Mouse (Mus musculus) limb, embryonic 13.5 days (tissue): ENCODE results near the gene Ppfibp1. TPM values are rescaled to one million over a fixed set of nuclear protein-coding genes. Genes with fewer than 3 reads are reported as not detected.

Experiments used
- ATAC-seq: fragments of 200-750 bp; cut with Nextera tagmentation; 2 replicates; pipeline ENCODE4 v1.8.0; 2017; ENCODE audit warnings: low read depth, moderate number of reproducible peaks, moderate TSS enrichment; ENCODE audit not compliant: low FRiP score
- H3K27ac ChIP-seq: fragments of 300-500 bp; sonication (generic); 2 replicates; pipeline ENCODE4 v1.5.1; 2015; ENCODE audit warnings: inconsistent platforms, mild to moderate bottlenecking, moderate library complexity
- H3K27me3 ChIP-seq: fragments of 300-500 bp; sonication (generic); 2 replicates; pipeline ENCODE4 v1.6.1; 2015; ENCODE audit warnings: mild to moderate bottlenecking, inconsistent platforms
- H3K36me3 ChIP-seq: fragments of 300-500 bp; sonication (generic); 2 replicates; pipeline ENCODE4 v1.6.1; 2015; ENCODE audit warnings: inconsistent platforms, mild to moderate bottlenecking, moderate library complexity
- H3K4me1 ChIP-seq: fragments of 300-500 bp; sonication (generic); 2 replicates; pipeline ENCODE4 v1.6.1; 2015; ENCODE audit warnings: inconsistent platforms
- H3K4me2 ChIP-seq: fragments of 300-500 bp; sonication (generic); replicated peaks from 2 replicates; pipeline ENCODE4 v1.6.1; 2015; ENCODE audit warnings: inconsistent platforms, mild to moderate bottlenecking, moderate library complexity
- H3K4me3 ChIP-seq: fragments of 300-500 bp; sonication (generic); 2 replicates; pipeline ENCODE4 v1.5.1; 2015; ENCODE audit warnings: moderate library complexity, mild to moderate bottlenecking, inconsistent platforms
- H3K9ac ChIP-seq: fragments of 300-500 bp; sonication (generic); 2 replicates; pipeline ENCODE4 v1.6.1; 2015; ENCODE audit warnings: mild to moderate bottlenecking, inconsistent platforms
- H3K9me3 ChIP-seq: fragments of 300-500 bp; sonication (generic); 2 replicates; pipeline ENCODE4 v1.6.1; 2016; ENCODE audit warnings: inconsistent platforms
- WGBS: fragments of 180-500 bp; shearing (Covaris S2); methylation state at CpG from one replicate; pipeline ENCODE4 v1.1.7; 2015; 5-methylcytosine and 5-hydroxymethylcytosine counted together
- polyA plus RNA-seq: library from polyadenylated mRNA; unstranded; fragments of >200 nt; fragmentation: Nextera tagmentation; extraction: Ambion mirVana; gene quantifications from 2 replicates; pipeline ENCODE4 v1.2.1, GENCODE M21; 2015

Gene Ppfibp1
- polyA plus RNA-seq, 1 experiment from 2014 or later = 68.5 TPM

- no peak overlapping the region for H3K4me3 ChIP-seq
- no peaks in the 10 kb centered on the region for H3K27me3 ChIP-seq
- WGBS = 69% methylated on average over 6 of the region's 6 CpGs
- H3K4me1 ChIP-seq = peaks cover 34% of the 10 kb centered on the region
- no peak overlapping the region for H3K9ac ChIP-seq
- H3K36me3 ChIP-seq = peaks cover 4% of the 10 kb centered on the region; the same call in 1 of the 2 replicates
- H3K27ac ChIP-seq = no peak overlapping the region
- H3K9me3 ChIP-seq = no peaks in the 10 kb centered on the region
- no peak overlapping the region for H3K4me2 ChIP-seq
- ATAC-seq = no peak
Observed at GRCm38 (mm10) chr6:146967836-146968235, 79.5 kb downstream of the Ppfibp1 start.

- no peaks in the 10 kb centered on the region for H3K9me3 ChIP-seq
- H3K4me1 ChIP-seq = peaks cover 32% of the 10 kb centered on the region
- 59% methylated on average over 3 of the region's 3 CpGs for WGBS
- H3K27ac ChIP-seq = no peak overlapping the region
- no peaks in the 10 kb centered on the region for H3K36me3 ChIP-seq
- H3K4me2 ChIP-seq = no peak overlapping the region
- H3K9ac ChIP-seq = no peak overlapping the region
- no peaks in the 10 kb centered on the region for H3K27me3 ChIP-seq
- no peak overlapping the region for H3K4me3 ChIP-seq
- ATAC-seq = no peak
Observed at GRCm38 (mm10) chr6:146970811-146971210, 82.5 kb downstream of the Ppfibp1 start.

GRCm38 (mm10) chr6:146971366-146971765, 83.1 kb downstream of the Ppfibp1 start:
- no peak for ATAC-seq
- H3K4me2 ChIP-seq = no peak overlapping the region
- H3K4me3 ChIP-seq = no peak overlapping the region
- H3K36me3 ChIP-seq = no peaks in the 10 kb centered on the region
- H3K27ac ChIP-seq = no peak overlapping the region
- no peak overlapping the region for H3K9ac ChIP-seq
- no peaks in the 10 kb centered on the region for H3K9me3 ChIP-seq
- H3K27me3 ChIP-seq = no peaks in the 10 kb centered on the region
- peaks cover 26% of the 10 kb centered on the region for H3K4me1 ChIP-seq
- 32% methylated on average over 3 of the region's 3 CpGs for WGBS

GRCm38 (mm10) chr6:146972009-146972408, 83.7 kb downstream of the Ppfibp1 start:
- 71% methylated on average over 6 of the region's 6 CpGs for WGBS
- peaks cover 22% of the 10 kb centered on the region for H3K4me1 ChIP-seq
- H3K9me3 ChIP-seq = no peaks in the 10 kb centered on the region
- no peaks in the 10 kb centered on the region for H3K27me3 ChIP-seq
- no peak overlapping the region; the same call in 1 of the 2 replicates for H3K27ac ChIP-seq
- H3K9ac ChIP-seq = no peak overlapping the region
- H3K4me2 ChIP-seq = no peak overlapping the region
- H3K4me3 ChIP-seq = no peak overlapping the region
- peaks cover 2% of the 10 kb centered on the region for H3K36me3 ChIP-seq
- no peak for ATAC-seq

GRCm38 (mm10) chr6:146972740-146973139, 84.5 kb downstream of the Ppfibp1 start:
- Histone ChIP-seq H3K4me3 (no peak overlapping the region), H3K27me3 (no peaks in the 10 kb centered on the region), H3K9me3 (no peaks in the 10 kb centered on the region), H3K9ac (no peak overlapping the region), H3K4me1 (peaks cover 19% of the 10 kb centered on the region), H3K27ac (no peak overlapping the region), H3K36me3 (peaks cover 9% of the 10 kb centered on the region), H3K4me2 (no peak overlapping the region)
- no peak for ATAC-seq
- WGBS = 39% methylated on average over 1 of the region's 1 CpGs

GRCm38 (mm10) chr6:146973406-146973805, 85.1 kb downstream of the Ppfibp1 start:
- WGBS = 70% methylated on average over 2 of the region's 2 CpGs
- H3K36me3 ChIP-seq = peaks cover 13% of the 10 kb centered on the region
- H3K27me3 ChIP-seq = no peaks in the 10 kb centered on the region
- no peaks in the 10 kb centered on the region for H3K9me3 ChIP-seq
- H3K27ac ChIP-seq = no peak overlapping the region
- peaks cover 17% of the 10 kb centered on the region for H3K4me1 ChIP-seq
- no peak for ATAC-seq
- no peak overlapping the region for H3K9ac ChIP-seq
- H3K4me2 ChIP-seq = no peak overlapping the region
- H3K4me3 ChIP-seq = no peak overlapping the region

GRCm38 (mm10) chr6:146973830-146974229, 85.5 kb downstream of the Ppfibp1 start:
- Histone ChIP-seq H3K27ac (no peak overlapping the region), H3K4me1 (peaks cover 20% of the 10 kb centered on the region), H3K4me3 (no peak overlapping the region), H3K27me3 (no peaks in the 10 kb centered on the region), H3K9me3 (no peaks in the 10 kb centered on the region), H3K36me3 (peaks cover 13% of the 10 kb centered on the region), H3K9ac (no peak overlapping the region), H3K4me2 (no peak overlapping the region)
- ATAC-seq = no peak

- Histone ChIP-seq H3K4me1 (peaks cover 29% of the 10 kb centered on the region), H3K27ac (no peak overlapping the region), H3K27me3 (no peaks in the 10 kb centered on the region), H3K4me3 (no peak overlapping the region), H3K9ac (no peak overlapping the region), H3K36me3 (peaks cover 20% of the 10 kb centered on the region), H3K9me3 (no peaks in the 10 kb centered on the region), H3K4me2 (no peak overlapping the region)
- no peak for ATAC-seq
- WGBS = 84% methylated on average over 8 of the region's 8 CpGs
Observed at GRCm38 (mm10) chr6:146976446-146976845, 88.2 kb downstream of the Ppfibp1 start.

- no peak overlapping the region for H3K27ac ChIP-seq
- peaks cover 21% of the 10 kb centered on the region for H3K4me1 ChIP-seq
- no peaks in the 10 kb centered on the region for H3K27me3 ChIP-seq
- peaks cover 40% of the 10 kb centered on the region for H3K36me3 ChIP-seq
- H3K4me3 ChIP-seq = no peak overlapping the region
- peak; percentile 12; the same call in 1 of the 2 replicates for ATAC-seq
- no peaks in the 10 kb centered on the region for H3K9me3 ChIP-seq
- 48% methylated on average over 5 of the region's 5 CpGs for WGBS
- no peak overlapping the region for H3K9ac ChIP-seq
- no peak overlapping the region for H3K4me2 ChIP-seq
Observed at GRCm38 (mm10) chr6:146978691-146979114, 90.4 kb downstream of the Ppfibp1 start.

GRCm38 (mm10) chr6:146979115-146979744, 90.9 kb downstream of the Ppfibp1 start:
- peak; percentile 34; the same call in 1 of the 2 replicates for ATAC-seq
- Histone ChIP-seq H3K9ac (no peak overlapping the region; the same call in 1 of the 2 replicates), H3K4me2 (no peak overlapping the region), H3K4me3 (no peak overlapping the region), H3K9me3 (no peaks in the 10 kb centered on the region), H3K36me3 (peaks cover 43% of the 10 kb centered on the region), H3K27me3 (no peaks in the 10 kb centered on the region), H3K27ac (peak overlapping the region; percentile 67; the same call in 1 of the 2 replicates), H3K4me1 (peaks cover 21% of the 10 kb centered on the region)
- WGBS = 66% methylated on average over 1 of the region's 1 CpGs

GRCm38 (mm10) chr6:146979953-146980352, 91.7 kb downstream of the Ppfibp1 start:
- no peak overlapping the region for H3K4me3 ChIP-seq
- H3K9ac ChIP-seq = no peak overlapping the region; the same call in 1 of the 2 replicates
- H3K4me2 ChIP-seq = no peak overlapping the region; the same call in 1 of the 2 replicates
- H3K27me3 ChIP-seq = no peaks in the 10 kb centered on the region
- H3K27ac ChIP-seq = peak overlapping the region; percentile 67; the same call in 1 of the 2 replicates
- ATAC-seq = peak; percentile 52; the same call in 1 of the 2 replicates
- WGBS = 17% methylated on average over 3 of the region's 3 CpGs
- peaks cover 21% of the 10 kb centered on the region for H3K4me1 ChIP-seq
- peaks cover 43% of the 10 kb centered on the region for H3K36me3 ChIP-seq
- no peaks in the 10 kb centered on the region for H3K9me3 ChIP-seq

- Histone ChIP-seq H3K4me3 (no peak overlapping the region), H3K9ac (no peak overlapping the region), H3K36me3 (peaks cover 43% of the 10 kb centered on the region), H3K27me3 (no peaks in the 10 kb centered on the region), H3K4me1 (peaks cover 31% of the 10 kb centered on the region), H3K27ac (no peak overlapping the region), H3K9me3 (no peaks in the 10 kb centered on the region), H3K4me2 (no peak overlapping the region)
- WGBS = 27% methylated on average over 1 of the region's 1 CpGs
- ATAC-seq = no peak
Observed at GRCm38 (mm10) chr6:146981249-146981835, 93.1 kb downstream of the Ppfibp1 start.
